Mouse (Mus musculus): Measurements from ENCODE around the gene Coro6. TPM values are rescaled to one million over a fixed set of nuclear protein-coding genes. Genes with fewer than 3 reads are reported as not detected.

Coro6 gene
- polyA plus RNA-seq, 1 experiment: 23.9 TPM

GRCm38 (mm10) chr11:77505291-77505980, 43.2 kb downstream of the Coro6 start:
- H3K4me1 ChIP-seq (replicated peaks; ENCODE audit: control insufficient read depth, insufficient read depth, low read length): peaks cover 6% of the 10 kb centered on the region
- no peak overlapping the region for H3K4me3 ChIP-seq (ENCODE audit: control insufficient read depth, insufficient read depth, low read length)
- 95% methylated on average over 22 of the region's 22 CpGs for WGBS
- no peak overlapping the region for H3K27ac ChIP-seq (ENCODE audit: control insufficient read depth, insufficient read depth, low read length)
- TF ChIP-seq POLR2A (IDR thresholded peaks at IDR 0.05; ENCODE audit: control insufficient read depth, extremely low read depth, insufficient read depth, low read length, poor library complexity) (no peak), CTCF (IDR thresholded peaks at IDR 0.05; ENCODE audit: borderline replicate concordance, control insufficient read depth, extremely low read depth, insufficient read depth, low read length, poor library complexity) (no peak)
- H3K27me3 ChIP-seq (ENCODE audit: control insufficient read depth, insufficient read depth, low read length): no peaks in the 10 kb centered on the region
- no peak for DNase-seq
- H3K36me3 ChIP-seq (ENCODE audit: control insufficient read depth, insufficient read depth, low read length): peaks cover 28% of the 10 kb centered on the region

DNA sequence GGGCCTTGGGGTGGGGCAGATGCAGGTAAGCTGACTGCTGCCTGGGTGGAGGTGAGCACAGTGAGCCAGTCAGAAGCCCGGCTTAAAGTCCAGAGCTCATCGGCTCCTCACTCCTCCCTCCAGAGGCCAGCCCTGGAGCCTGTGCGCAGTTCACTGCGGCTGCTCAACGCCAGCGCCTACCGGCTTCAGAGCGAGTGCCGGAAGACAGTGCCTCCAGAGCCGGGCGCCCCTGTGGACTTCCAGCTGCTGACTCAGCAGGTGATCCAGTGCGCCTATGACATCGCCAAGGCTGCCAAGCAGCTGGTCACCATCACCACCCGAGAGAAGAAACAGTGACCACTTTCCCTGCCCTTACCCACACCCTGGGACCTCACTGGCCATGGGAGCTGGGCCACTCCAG, 44.1 kb downstream of the Coro6 start:
- Histone ChIP-seq H3K36me3 (ENCODE audit: control insufficient read depth, insufficient read depth, low read length) (peaks cover 28% of the 10 kb centered on the region), H3K27me3 (ENCODE audit: control insufficient read depth, insufficient read depth, low read length) (no peaks in the 10 kb centered on the region), H3K27ac (ENCODE audit: control insufficient read depth, insufficient read depth, low read length) (no peak overlapping the region), H3K4me3 (ENCODE audit: control insufficient read depth, insufficient read depth, low read length) (no peak overlapping the region), H3K4me1 (replicated peaks; ENCODE audit: control insufficient read depth, insufficient read depth, low read length) (peaks cover 6% of the 10 kb centered on the region)
- 96% methylated on average over 14 of the region's 14 CpGs for WGBS
- no peak for TF ChIP-seq CTCF (IDR thresholded peaks at IDR 0.05; ENCODE audit: borderline replicate concordance, control insufficient read depth, extremely low read depth, insufficient read depth, low read length, poor library complexity)
- TF ChIP-seq POLR2A (IDR thresholded peaks at IDR 0.05; ENCODE audit: control insufficient read depth, extremely low read depth, insufficient read depth, low read length, poor library complexity): no peak
- DNase-seq: no peak

DNA sequence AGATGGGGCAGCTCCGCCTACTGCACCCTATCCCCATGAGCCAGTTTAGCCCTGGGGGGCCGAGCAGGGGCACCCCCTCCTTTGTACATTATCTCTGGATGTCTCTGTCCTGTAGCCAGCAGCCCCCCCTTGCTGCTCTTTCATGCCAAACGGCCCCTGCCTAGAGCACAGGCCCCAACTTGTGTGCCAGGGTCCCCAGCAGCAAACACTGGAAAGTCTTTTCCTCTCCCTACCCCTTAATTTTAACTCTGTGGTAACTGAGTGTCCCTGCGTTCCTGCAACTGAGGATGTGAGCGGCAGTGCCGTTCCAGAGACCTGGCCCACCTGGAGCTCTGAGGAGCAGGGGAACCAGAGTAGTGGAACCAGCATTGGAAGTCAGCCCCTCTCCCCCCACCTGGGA, 44.7 kb downstream of the Coro6 start:
- H3K27me3 ChIP-seq (ENCODE audit: control insufficient read depth, insufficient read depth, low read length): no peaks in the 10 kb centered on the region
- 94% methylated on average over 6 of the region's 6 CpGs for WGBS
- no peak for DNase-seq
- H3K27ac ChIP-seq (ENCODE audit: control insufficient read depth, insufficient read depth, low read length): no peak overlapping the region
- peaks cover 6% of the 10 kb centered on the region for H3K4me1 ChIP-seq (replicated peaks; ENCODE audit: control insufficient read depth, insufficient read depth, low read length)
- TF ChIP-seq POLR2A (IDR thresholded peaks at IDR 0.05; ENCODE audit: control insufficient read depth, extremely low read depth, insufficient read depth, low read length, poor library complexity) (no peak), CTCF (IDR thresholded peaks at IDR 0.05; ENCODE audit: borderline replicate concordance, control insufficient read depth, extremely low read depth, insufficient read depth, low read length, poor library complexity) (no peak)
- H3K4me3 ChIP-seq (ENCODE audit: control insufficient read depth, insufficient read depth, low read length): no peak overlapping the region
- peaks cover 28% of the 10 kb centered on the region for H3K36me3 ChIP-seq (ENCODE audit: control insufficient read depth, insufficient read depth, low read length)

DNA sequence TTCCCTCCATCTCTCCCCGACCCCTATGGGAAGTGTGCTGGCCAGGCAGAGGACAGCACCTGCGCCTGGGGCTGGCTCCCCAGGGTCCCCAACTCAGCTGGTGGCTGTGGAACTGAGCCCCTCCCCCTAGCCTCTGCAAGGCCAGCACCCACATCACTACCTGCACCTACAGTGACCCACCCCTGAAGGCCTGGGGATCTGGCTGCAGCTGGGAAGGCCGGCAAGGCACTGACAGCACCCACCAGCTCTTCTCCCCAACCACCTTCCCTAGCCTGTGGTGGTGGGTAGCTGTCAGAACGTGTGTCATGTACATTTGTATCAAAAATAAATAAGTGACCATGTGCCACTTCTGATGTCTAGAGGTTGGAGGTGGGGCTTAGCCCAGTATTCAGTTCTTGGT, 45.2 kb downstream of the Coro6 start:
- no peak overlapping the region for H3K27ac ChIP-seq (ENCODE audit: control insufficient read depth, insufficient read depth, low read length)
- DNase-seq: no peak
- WGBS: 71% methylated on average over 4 of the region's 4 CpGs
- H3K4me1 ChIP-seq (replicated peaks; ENCODE audit: control insufficient read depth, insufficient read depth, low read length): peaks cover 7% of the 10 kb centered on the region
- no peak overlapping the region for H3K4me3 ChIP-seq (ENCODE audit: control insufficient read depth, insufficient read depth, low read length)
- peaks cover 28% of the 10 kb centered on the region for H3K36me3 ChIP-seq (ENCODE audit: control insufficient read depth, insufficient read depth, low read length)
- no peaks in the 10 kb centered on the region for H3K27me3 ChIP-seq (ENCODE audit: control insufficient read depth, insufficient read depth, low read length)
- no peak for TF ChIP-seq CTCF (IDR thresholded peaks at IDR 0.05; ENCODE audit: borderline replicate concordance, control insufficient read depth, extremely low read depth, insufficient read depth, low read length, poor library complexity)
- no peak for TF ChIP-seq POLR2A (IDR thresholded peaks at IDR 0.05; ENCODE audit: control insufficient read depth, extremely low read depth, insufficient read depth, low read length, poor library complexity)

DNA sequence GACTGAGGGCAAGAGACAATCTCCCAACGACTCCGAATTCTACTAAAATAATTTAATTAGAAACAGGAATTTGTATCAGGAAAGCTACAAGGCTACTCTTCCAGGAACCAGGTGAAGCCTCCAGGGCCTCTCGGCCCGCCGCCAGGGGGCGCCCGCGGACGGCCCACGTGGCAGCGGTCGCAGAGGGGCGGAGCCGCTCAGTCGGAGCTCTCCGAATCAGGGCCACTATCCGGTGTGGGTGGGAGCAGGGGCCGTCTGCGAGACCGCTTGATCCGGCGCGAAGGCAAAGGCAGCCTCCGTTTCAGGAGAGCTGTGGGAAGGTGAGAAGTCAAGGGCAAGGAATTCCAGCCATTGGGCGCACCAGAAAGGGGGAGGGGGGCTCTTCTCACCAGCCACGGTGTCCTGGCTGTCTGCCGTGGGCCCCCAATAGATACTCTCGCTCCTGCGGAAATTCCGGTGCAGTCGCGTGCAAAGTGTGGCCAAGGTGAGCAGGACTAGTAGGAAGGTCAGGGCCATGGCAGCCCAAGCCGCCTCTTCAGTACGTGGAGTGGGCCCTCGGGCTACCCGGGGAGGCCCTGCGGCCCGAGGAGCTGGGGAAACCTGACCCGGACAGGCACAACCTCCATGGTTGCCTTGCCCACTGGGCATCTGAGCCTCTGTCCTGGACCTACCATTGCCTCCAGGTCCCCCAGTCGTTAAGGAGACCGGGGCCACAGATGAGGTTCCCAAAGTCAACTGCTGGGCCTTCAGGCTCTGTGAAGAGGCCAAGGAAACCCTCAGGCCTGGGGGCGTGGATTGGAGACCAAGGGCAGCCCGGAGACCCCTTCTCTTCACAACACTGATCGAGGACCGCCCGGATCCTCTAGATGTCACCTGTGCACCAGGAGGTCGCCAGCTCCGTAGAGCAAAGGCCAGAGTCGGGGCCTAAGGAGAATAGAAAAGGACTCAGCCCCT, 46.1 kb downstream of the Coro6 start:
- no peak overlapping the region for H3K27ac ChIP-seq (ENCODE audit: control insufficient read depth, insufficient read depth, low read length)
- no peaks in the 10 kb centered on the region for H3K27me3 ChIP-seq (ENCODE audit: control insufficient read depth, insufficient read depth, low read length)
- TF ChIP-seq POLR2A (IDR thresholded peaks at IDR 0.05; ENCODE audit: control insufficient read depth, extremely low read depth, insufficient read depth, low read length, poor library complexity) (0 out of 2 replicates have a peak, but pooled peaks have one; percentile 12), CTCF (IDR thresholded peaks at IDR 0.05; ENCODE audit: borderline replicate concordance, control insufficient read depth, extremely low read depth, insufficient read depth, low read length, poor library complexity) (peak; percentile 100)
- H3K4me3 ChIP-seq (ENCODE audit: control insufficient read depth, insufficient read depth, low read length): peak overlapping the region; percentile 33
- DNase-seq: peak; percentile 88
- peaks cover 20% of the 10 kb centered on the region for H3K36me3 ChIP-seq (ENCODE audit: control insufficient read depth, insufficient read depth, low read length)
- peaks cover 11% of the 10 kb centered on the region for H3K4me1 ChIP-seq (replicated peaks; ENCODE audit: control insufficient read depth, insufficient read depth, low read length)
- WGBS: 33% methylated on average over 49 of the region's 49 CpGs

GRCm38 (mm10) chr11:77511336-77511735, 49.1 kb downstream of the Coro6 start:
- no peak for DNase-seq
- no peaks in the 10 kb centered on the region for H3K27me3 ChIP-seq (ENCODE audit: control insufficient read depth, insufficient read depth, low read length)
- H3K4me3 ChIP-seq (ENCODE audit: control insufficient read depth, insufficient read depth, low read length): no peak overlapping the region
- H3K4me1 ChIP-seq (replicated peaks; ENCODE audit: control insufficient read depth, insufficient read depth, low read length): peaks cover 33% of the 10 kb centered on the region
- TF ChIP-seq POLR2A (IDR thresholded peaks at IDR 0.05; ENCODE audit: control insufficient read depth, extremely low read depth, insufficient read depth, low read length, poor library complexity): no peak
- no peak for TF ChIP-seq CTCF (IDR thresholded peaks at IDR 0.05; ENCODE audit: borderline replicate concordance, control insufficient read depth, extremely low read depth, insufficient read depth, low read length, poor library complexity)
- no peak overlapping the region for H3K27ac ChIP-seq (ENCODE audit: control insufficient read depth, insufficient read depth, low read length)
- 82% methylated on average over 5 of the region's 5 CpGs for WGBS
- peaks cover 6% of the 10 kb centered on the region; the same call in 1 of the 2 replicates for H3K36me3 ChIP-seq (ENCODE audit: control insufficient read depth, insufficient read depth, low read length)

All from thymus, adult 2 months (tissue).